Mouse (Mus musculus): ENCODE data around the gene Tap2.

DNA sequence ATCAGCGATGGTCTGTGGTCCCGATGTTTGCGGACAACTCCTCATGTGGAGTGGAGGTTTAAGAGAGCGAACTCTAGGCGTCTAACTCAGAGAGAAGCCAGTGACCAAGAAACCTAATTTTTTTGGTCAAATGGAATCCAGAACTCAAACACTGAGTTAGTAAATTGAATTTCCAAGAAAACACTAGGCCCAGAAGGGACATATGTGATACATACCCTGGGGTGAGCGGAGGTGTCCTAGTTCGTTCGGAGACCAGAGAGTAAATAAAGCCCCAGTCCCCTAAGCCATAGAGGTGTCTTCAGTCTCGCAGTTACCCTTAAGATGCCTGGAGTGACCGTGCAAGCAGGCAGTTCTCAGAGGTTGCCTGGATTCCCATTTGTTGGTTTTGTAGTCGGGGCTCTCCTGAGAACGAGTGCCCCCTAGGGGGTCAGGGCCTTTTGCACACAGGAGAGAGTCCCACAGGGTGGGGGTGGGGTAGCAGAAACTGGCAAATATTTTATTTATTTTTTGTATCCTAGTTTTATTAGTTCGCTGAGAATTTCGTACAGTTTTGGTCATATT is 60.6 kb downstream of the Tap2 start:
- TF ChIP-seq CTCF (IDR thresholded peaks at IDR 0.05; ENCODE audit: borderline replicate concordance, extremely low read depth, insufficient read depth, insufficient read length) (peak; percentile 21; the same call in 1 of the 2 replicates), POLR2A (IDR thresholded peaks at IDR 0.05; ENCODE audit: borderline replicate concordance, extremely low read depth, insufficient read depth, insufficient read length, poor library complexity, severe bottlenecking) (no peak)

Measured in brain, embryonic 14.5 days (tissue).